Mouse (Mus musculus): ENCODE data around the gene Tgfb3. TPM values are rescaled to one million over a fixed set of nuclear protein-coding genes. Genes with fewer than 3 reads are reported as not detected.

Gene Tgfb3
- total and polyA plus RNA-seq, 2 experiments from 2014 or later = 3.6 to 3.7 TPM

- Histone ChIP-seq H3K9me3 (ENCODE audit: low read length) (no peaks in the 10 kb centered on the region), H3K4me1 (ENCODE audit: insufficient read depth, low read length) (no peaks in the 10 kb centered on the region), H3K9ac (replicated peaks; ENCODE audit: low read length, poor library complexity, severe bottlenecking) (no peak overlapping the region), H3K27ac (ENCODE audit: low read depth, low read length) (no peak overlapping the region), H3K4me3 (ENCODE audit: low read depth, low read length) (no peak overlapping the region), H3K36me3 (ENCODE audit: insufficient read depth, low read length) (peaks cover 15% of the 10 kb centered on the region; the same call in 1 of the 2 replicates), H3K4me2 (ENCODE audit: low read depth, low read length, poor library complexity, severe bottlenecking) (no peak overlapping the region), H3K27me3 (ENCODE audit: insufficient read depth, low read length) (no peaks in the 10 kb centered on the region)
- DNase-seq (ENCODE audit: low spot score) (no peak), ATAC-seq (ENCODE audit: low FRiP score) (no peak)
- TF ChIP-seq CTCF (IDR thresholded peaks at IDR 0.05) = no peak
- WGBS = 50% methylated on average over 5 of the region's 5 CpGs
These were observed 61.5 kb downstream of the Tgfb3 start for GRCm38 (mm10) chr12:86017360-86017759.

- no peak overlapping the region for H3K27ac ChIP-seq (ENCODE audit: low read depth, low read length)
- ATAC-seq (ENCODE audit: low FRiP score) (no peak), DNase-seq (ENCODE audit: low spot score) (no peak)
- no peaks in the 10 kb centered on the region for H3K4me1 ChIP-seq (ENCODE audit: insufficient read depth, low read length)
- H3K4me3 ChIP-seq (ENCODE audit: low read depth, low read length) = no peak overlapping the region
- peaks cover 15% of the 10 kb centered on the region; the same call in 1 of the 2 replicates for H3K36me3 ChIP-seq (ENCODE audit: insufficient read depth, low read length)
- H3K27me3 ChIP-seq (ENCODE audit: insufficient read depth, low read length) = no peaks in the 10 kb centered on the region
- TF ChIP-seq CTCF (IDR thresholded peaks at IDR 0.05) = no peak
- 81% methylated on average over 2 of the region's 2 CpGs for WGBS
- no peak overlapping the region for H3K9ac ChIP-seq (replicated peaks; ENCODE audit: low read length, poor library complexity, severe bottlenecking)
- no peak overlapping the region for H3K4me2 ChIP-seq (ENCODE audit: low read depth, low read length, poor library complexity, severe bottlenecking)
- H3K9me3 ChIP-seq (ENCODE audit: low read length) = no peaks in the 10 kb centered on the region
These were observed 63.7 kb downstream of the Tgfb3 start for GRCm38 (mm10) chr12:86015114-86015513.

GRCm38 (mm10) chr12:86014621-86015020, 64.2 kb downstream of the Tgfb3 start:
- DNase-seq (ENCODE audit: low spot score) (no peak), ATAC-seq (ENCODE audit: low FRiP score) (no peak)
- no peak overlapping the region for H3K4me2 ChIP-seq (ENCODE audit: low read depth, low read length, poor library complexity, severe bottlenecking)
- no peaks in the 10 kb centered on the region for H3K9me3 ChIP-seq (ENCODE audit: low read length)
- H3K4me1 ChIP-seq (ENCODE audit: insufficient read depth, low read length) = no peaks in the 10 kb centered on the region
- H3K27me3 ChIP-seq (ENCODE audit: insufficient read depth, low read length) = no peaks in the 10 kb centered on the region
- whole genome bisulfite sequencing = 97% methylated on average over 3 of the region's 3 CpGs
- no peak overlapping the region for H3K27ac ChIP-seq (ENCODE audit: low read depth, low read length)
- peaks cover 15% of the 10 kb centered on the region; the same call in 1 of the 2 replicates for H3K36me3 ChIP-seq (ENCODE audit: insufficient read depth, low read length)
- H3K4me3 ChIP-seq (ENCODE audit: low read depth, low read length) = no peak overlapping the region
- no peak overlapping the region for H3K9ac ChIP-seq (replicated peaks; ENCODE audit: low read length, poor library complexity, severe bottlenecking)
- no peak for TF ChIP-seq CTCF (IDR thresholded peaks at IDR 0.05)

GRCm38 (mm10) chr12:86014174-86014573, 64.7 kb downstream of the Tgfb3 start:
- DNase-seq (ENCODE audit: low spot score) (no peak), ATAC-seq (ENCODE audit: low FRiP score) (no peak)
- Histone ChIP-seq H3K27me3 (ENCODE audit: insufficient read depth, low read length) (no peaks in the 10 kb centered on the region), H3K4me2 (ENCODE audit: low read depth, low read length, poor library complexity, severe bottlenecking) (no peak overlapping the region), H3K9me3 (ENCODE audit: low read length) (no peaks in the 10 kb centered on the region), H3K4me3 (ENCODE audit: low read depth, low read length) (no peak overlapping the region), H3K4me1 (ENCODE audit: insufficient read depth, low read length) (no peaks in the 10 kb centered on the region), H3K36me3 (ENCODE audit: insufficient read depth, low read length) (peaks cover 15% of the 10 kb centered on the region; the same call in 1 of the 2 replicates), H3K9ac (replicated peaks; ENCODE audit: low read length, poor library complexity, severe bottlenecking) (no peak overlapping the region), H3K27ac (ENCODE audit: low read depth, low read length) (no peak overlapping the region)
- no peak for TF ChIP-seq CTCF (IDR thresholded peaks at IDR 0.05)
- WGBS = 94% methylated on average over 2 of the region's 2 CpGs

- ATAC-seq (ENCODE audit: low FRiP score) = no peak
- no peak overlapping the region for H3K27ac ChIP-seq (ENCODE audit: low read depth, low read length)
- no peak for TF ChIP-seq CTCF (IDR thresholded peaks at IDR 0.05)
- peaks cover 15% of the 10 kb centered on the region; the same call in 1 of the 2 replicates for H3K36me3 ChIP-seq (ENCODE audit: insufficient read depth, low read length)
- no peaks in the 10 kb centered on the region for H3K9me3 ChIP-seq (ENCODE audit: low read length)
- H3K4me2 ChIP-seq (ENCODE audit: low read depth, low read length, poor library complexity, severe bottlenecking) = no peak overlapping the region
- 89% methylated on average over 2 of the region's 2 CpGs for WGBS
- H3K4me1 ChIP-seq (ENCODE audit: insufficient read depth, low read length) = no peaks in the 10 kb centered on the region
- no peak overlapping the region for H3K9ac ChIP-seq (replicated peaks; ENCODE audit: low read length, poor library complexity, severe bottlenecking)
- no peak for DNase-seq (ENCODE audit: low spot score)
- no peaks in the 10 kb centered on the region for H3K27me3 ChIP-seq (ENCODE audit: insufficient read depth, low read length)
- no peak overlapping the region for H3K4me3 ChIP-seq (ENCODE audit: low read depth, low read length)
These were observed 66.6 kb downstream of the Tgfb3 start for GRCm38 (mm10) chr12:86012195-86012594.

- no peak overlapping the region for H3K4me2 ChIP-seq (ENCODE audit: low read depth, low read length, poor library complexity, severe bottlenecking)
- no peak overlapping the region for H3K27ac ChIP-seq (ENCODE audit: low read depth, low read length)
- no peaks in the 10 kb centered on the region for H3K4me1 ChIP-seq (ENCODE audit: insufficient read depth, low read length)
- 85% methylated on average over 5 of the region's 5 CpGs for WGBS
- no peak overlapping the region for H3K9ac ChIP-seq (replicated peaks; ENCODE audit: low read length, poor library complexity, severe bottlenecking)
- H3K27me3 ChIP-seq (ENCODE audit: insufficient read depth, low read length) = no peaks in the 10 kb centered on the region
- TF ChIP-seq CTCF (IDR thresholded peaks at IDR 0.05) = no peak
- H3K36me3 ChIP-seq (ENCODE audit: insufficient read depth, low read length) = peaks cover 15% of the 10 kb centered on the region; the same call in 1 of the 2 replicates
- H3K4me3 ChIP-seq (ENCODE audit: low read depth, low read length) = no peak overlapping the region
- DNase-seq (ENCODE audit: low spot score) (no peak), ATAC-seq (ENCODE audit: low FRiP score) (no peak)
- no peaks in the 10 kb centered on the region for H3K9me3 ChIP-seq (ENCODE audit: low read length)
These were observed 68.2 kb downstream of the Tgfb3 start for GRCm38 (mm10) chr12:86010656-86011055.
